Mouse (Mus musculus) forebrain, postnatal 0 days (tissue): ENCODE measurements at regions not wholly inside any gene's neighbourhood (a gene's known extent, or its start where the extent isn't known, plus 50 kb on each side); places are given as distances from the start of the nearest gene placed in this dataset.
A peak's percentile ranks its signal among the peaks of the same experiment; 100 is the strongest.

Experiments
- ATAC-seq: fragments of 200-750 bp; cut with Nextera tagmentation; 2 replicates; pipeline ENCODE4 v1.8.0; 2017; ENCODE audit warnings: mild to moderate bottlenecking, moderate library complexity
- DNase-seq: peaks from one replicate; pipeline ENCODE4 v3.0.0-alpha.2; 2015
- H3K27ac ChIP-seq: fragments of 300-500 bp; sonication (generic); 2 replicates; pipeline ENCODE4 v1.5.1; 2014; ENCODE audit warnings: low read depth, mild to moderate bottlenecking, antibody characterized with exemption, low read length, moderate library complexity, mixed read lengths
- H3K27me3 ChIP-seq: fragments of 300-500 bp; sonication (generic); 2 replicates; pipeline ENCODE4 v1.6.1; 2014; ENCODE audit warnings: mild to moderate bottlenecking, low read length, mixed read lengths; ENCODE audit not compliant: insufficient read depth
- H3K36me3 ChIP-seq: fragments of 300-500 bp; sonication (generic); 2 replicates; pipeline ENCODE4 v1.6.1; 2014; ENCODE audit warnings: mild to moderate bottlenecking, moderate library complexity; ENCODE audit not compliant: insufficient read depth
- H3K4me1 ChIP-seq: fragments of 300-500 bp; sonication (generic); 2 replicates; pipeline ENCODE4 v1.6.1; 2014; ENCODE audit warnings: antibody characterized with exemption; ENCODE audit not compliant: insufficient read depth
- H3K4me2 ChIP-seq: fragments of 300-500 bp; sonication (generic); 2 replicates; pipeline ENCODE4 v1.6.1; 2014; ENCODE audit warnings: low read depth, mild to moderate bottlenecking, moderate library complexity
- H3K4me3 ChIP-seq: fragments of 300-500 bp; sonication (generic); 2 replicates; pipeline ENCODE4 v1.5.1; 2014; ENCODE audit warnings: low read depth, low read length, mixed read lengths
- H3K9ac ChIP-seq: fragments of 300-500 bp; sonication (generic); 2 replicates; pipeline ENCODE4 v1.6.1; 2014; ENCODE audit warnings: mild to moderate bottlenecking
- H3K9me3 ChIP-seq: fragments of 300-500 bp; sonication (generic); 2 replicates; pipeline ENCODE4 v1.6.1; 2016; ENCODE audit warnings: low read length
- CTCF ChIP-seq: sonication (generic); IDR thresholded peaks from 2 replicates; pipeline ENCODE4 v1.5.1; 2016; ENCODE audit warnings: antibody characterized with exemption, control low read depth, low read depth
- WGBS: fragments of 180-500 bp; shearing (Covaris S2); extraction: QIAGEN DNeasy Blood & Tissue Kit; methylation state at CpG from one replicate; pipeline ENCODE4 v1.1.7; 2014; 5-methylcytosine and 5-hydroxymethylcytosine counted together

DNA sequence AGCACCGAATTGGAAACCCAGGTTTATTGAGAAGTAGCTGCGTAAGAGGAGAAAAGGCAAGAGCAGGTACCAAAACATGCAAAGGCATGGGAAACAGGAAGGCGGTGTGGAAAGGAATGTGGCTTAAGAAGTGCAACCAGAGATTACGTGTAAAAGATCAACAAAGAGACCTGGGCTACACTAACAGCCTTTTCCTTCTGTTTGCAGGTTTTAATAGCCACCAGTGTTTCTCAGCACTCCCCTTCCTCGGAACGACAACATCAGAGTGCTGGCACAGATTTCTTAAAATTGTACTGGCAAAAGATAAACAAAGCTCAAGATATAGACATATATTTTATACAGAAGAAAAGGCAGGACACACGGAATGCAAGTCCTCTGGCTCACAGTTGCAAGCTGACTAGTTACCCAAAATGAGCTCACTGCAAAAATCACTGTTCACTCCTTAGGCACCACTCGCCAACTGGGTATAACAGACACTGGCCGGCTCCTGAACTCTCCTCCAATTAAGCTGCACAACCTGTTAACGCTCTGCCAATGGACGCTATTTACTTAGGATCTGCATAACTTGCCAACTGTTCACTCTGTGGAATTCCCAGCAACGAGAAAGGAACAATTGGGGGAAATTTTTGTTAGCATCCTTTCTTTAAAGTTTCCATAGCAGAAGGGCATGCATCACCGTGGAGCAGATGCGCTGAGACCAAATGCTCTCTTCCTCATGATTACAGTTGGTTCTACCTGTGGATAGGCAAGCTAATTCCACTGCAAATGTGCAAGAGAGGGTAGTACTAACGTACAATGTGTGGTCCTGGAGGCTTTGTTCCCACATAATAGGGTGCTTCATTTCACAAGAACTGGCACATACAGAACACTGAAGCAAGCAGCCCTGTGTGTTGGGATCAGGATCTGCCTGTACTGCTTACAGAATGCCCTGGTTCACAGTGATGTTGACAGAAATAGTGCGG is 465.9 kb downstream of the Gtdc1 start:
- H3K4me1 ChIP-seq: 0 out of 2 replicates have a peak, but pooled peaks cover 2% of the 10 kb centered on the region
- H3K27me3 ChIP-seq: no peaks in the 10 kb centered on the region
- no peak overlapping the region for H3K9ac ChIP-seq
- ATAC-seq: peak; percentile 84
- no peaks in the 10 kb centered on the region for H3K9me3 ChIP-seq
- H3K4me3 ChIP-seq: no peak overlapping the region
- 33% methylated on average over 16 of the region's 16 CpGs for WGBS
- peak; percentile 60 for DNase-seq
- no peak overlapping the region for H3K4me2 ChIP-seq
- no peak for TF ChIP-seq CTCF
- H3K36me3 ChIP-seq: no peaks in the 10 kb centered on the region
- H3K27ac ChIP-seq: peak overlapping the region; percentile 36

DNA sequence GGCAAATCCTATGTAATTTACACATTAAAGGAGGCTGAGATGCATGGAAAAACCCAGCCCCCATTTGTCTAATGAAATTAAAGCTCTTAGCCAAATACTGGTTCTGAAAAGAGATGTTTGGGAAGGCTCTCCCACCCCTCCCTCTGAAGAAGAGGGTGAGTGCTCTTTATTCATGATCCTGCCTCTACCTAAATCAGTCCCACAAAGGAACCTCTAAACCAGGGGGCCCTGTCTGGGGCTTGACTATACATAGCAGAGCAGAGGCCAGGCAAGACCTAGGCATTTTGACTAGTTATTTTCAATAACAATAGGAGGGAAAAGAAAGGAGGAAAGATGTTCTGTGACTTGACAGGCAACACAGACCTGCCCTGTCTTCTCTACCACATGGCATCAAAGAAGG is 478.0 kb downstream of the Gtdc1 start:
- no peak for TF ChIP-seq CTCF
- no peak overlapping the region for H3K4me3 ChIP-seq
- H3K9me3 ChIP-seq: no peaks in the 10 kb centered on the region
- no peak overlapping the region for H3K9ac ChIP-seq
- ATAC-seq (no peak), DNase-seq (no peak)
- H3K27ac ChIP-seq: no peak overlapping the region
- H3K4me2 ChIP-seq: no peak overlapping the region
- no peaks in the 10 kb centered on the region for H3K4me1 ChIP-seq
- no peaks in the 10 kb centered on the region for H3K36me3 ChIP-seq
- no peaks in the 10 kb centered on the region for H3K27me3 ChIP-seq
